Mouse (Mus musculus) neural tube, embryonic 15.5 days (tissue): Measurements from ENCODE around the gene Ubald2. TPM values are rescaled to one million over a fixed set of nuclear protein-coding genes. Genes with fewer than 3 reads are reported as not detected.

ENCODE experiments used
- ATAC-seq: fragments of 200-750 bp; cut with Nextera tagmentation; 2 replicates; pipeline ENCODE4 v1.8.0; 2017; ENCODE audit warnings: mild to moderate bottlenecking, moderate TSS enrichment, moderate library complexity; ENCODE audit not compliant: low FRiP score
- H3K27ac ChIP-seq: fragments of 300-500 bp; sonication (generic); replicated peaks from 2 replicates; pipeline ENCODE4 v1.5.1; 2015; ENCODE audit warnings: mild to moderate bottlenecking, inconsistent platforms
- H3K27me3 ChIP-seq: fragments of 300-500 bp; sonication (generic); replicated peaks from 2 replicates; pipeline ENCODE4 v1.6.1; 2015; ENCODE audit warnings: inconsistent platforms
- H3K36me3 ChIP-seq: fragments of 300-500 bp; sonication (generic); 2 replicates; pipeline ENCODE4 v1.6.1; 2015; ENCODE audit warnings: inconsistent platforms
- H3K4me1 ChIP-seq: fragments of 300-500 bp; sonication (generic); 2 replicates; pipeline ENCODE4 v1.6.1; 2015; ENCODE audit warnings: inconsistent platforms
- H3K4me2 ChIP-seq: fragments of 300-500 bp; sonication (generic); 2 replicates; pipeline ENCODE4 v1.6.1; 2015; ENCODE audit warnings: inconsistent platforms, mild to moderate bottlenecking, moderate library complexity
- H3K4me3 ChIP-seq: fragments of 300-500 bp; sonication (generic); replicated peaks from 2 replicates; pipeline ENCODE4 v1.5.1; 2015; ENCODE audit warnings: mild to moderate bottlenecking, inconsistent platforms
- H3K9ac ChIP-seq: fragments of 300-500 bp; sonication (generic); replicated peaks from 2 replicates; pipeline ENCODE4 v1.6.1; 2015; ENCODE audit warnings: mild to moderate bottlenecking, inconsistent platforms
- H3K9me3 ChIP-seq: fragments of 300-500 bp; sonication (generic); replicated peaks from 2 replicates; pipeline ENCODE4 v1.6.1; 2016; ENCODE audit warnings: inconsistent platforms
- WGBS: fragments of 180-500 bp; shearing (Covaris S2); methylation state at CpG from one replicate; pipeline ENCODE4 v1.1.7; 2015; ENCODE audit warnings: mixed read lengths; 5-methylcytosine and 5-hydroxymethylcytosine counted together
- polyA plus RNA-seq: library from polyadenylated mRNA; unstranded; fragments of >200 nt; fragmentation: Nextera tagmentation; extraction: Ambion mirVana; gene quantifications from 2 replicates; pipeline ENCODE4 v1.2.1, GENCODE M21; 2015

The Ubald2 gene
- polyA plus RNA-seq: 33.9 and 39.2 TPM in 2 replicates

- 0 out of 2 replicates have a peak, but pooled peaks cover 3% of the 10 kb centered on the region for H3K27me3 ChIP-seq
- H3K9me3 ChIP-seq: no peaks in the 10 kb centered on the region
- ATAC-seq: peak; percentile 98
- H3K9ac ChIP-seq: peak within 1 kb of the TSS; percentile 85
- WGBS: 2% methylated on average over 57 of the region's 66 CpGs
- peak within 1 kb of the TSS; percentile 92 for H3K27ac ChIP-seq
- H3K4me3 ChIP-seq: peak within 1 kb of the TSS; percentile 70
- H3K36me3 ChIP-seq: 0 out of 2 replicates have a peak, but pooled peaks cover 10% of the 10 kb centered on the region
- peaks cover 33% of the 10 kb centered on the region for H3K4me1 ChIP-seq
- peak within 1 kb of the TSS; percentile 79 for H3K4me2 ChIP-seq
Measured at GRCm38 (mm10) chr11:116433356-116434286, at the start of gene Ubald2. Gene Ubald2 (plus strand): TSS chr11:116434094.

- Histone ChIP-seq H3K4me2 (no peak overlapping the region), H3K9ac (no peak overlapping the region), H3K27me3 (no peaks in the 10 kb centered on the region), H3K27ac (no peak overlapping the region), H3K9me3 (no peaks in the 10 kb centered on the region), H3K4me1 (peaks cover 26% of the 10 kb centered on the region), H3K4me3 (no peak overlapping the region), H3K36me3 (peaks cover 15% of the 10 kb centered on the region)
- WGBS: 86% methylated on average over 11 of the region's 11 CpGs
- ATAC-seq: no peak
Measured at GRCm38 (mm10) chr11:116384171-116384570, 49.7 kb upstream of the Ubald2 start.

GRCm38 (mm10) chr11:116385999-116386398 lies 47.9 kb upstream of the Ubald2 start:
- Histone ChIP-seq H3K4me2 (no peak overlapping the region), H3K27ac (peak overlapping the region; percentile 25; the same call in 1 of the 2 replicates), H3K4me1 (peaks cover 26% of the 10 kb centered on the region), H3K36me3 (peaks cover 12% of the 10 kb centered on the region), H3K4me3 (no peak overlapping the region), H3K9me3 (no peaks in the 10 kb centered on the region), H3K27me3 (no peaks in the 10 kb centered on the region), H3K9ac (peak overlapping the region; percentile 10; the same call in 1 of the 2 replicates)
- 48% methylated on average over 5 of the region's 5 CpGs for WGBS
- no peak for ATAC-seq

DNA sequence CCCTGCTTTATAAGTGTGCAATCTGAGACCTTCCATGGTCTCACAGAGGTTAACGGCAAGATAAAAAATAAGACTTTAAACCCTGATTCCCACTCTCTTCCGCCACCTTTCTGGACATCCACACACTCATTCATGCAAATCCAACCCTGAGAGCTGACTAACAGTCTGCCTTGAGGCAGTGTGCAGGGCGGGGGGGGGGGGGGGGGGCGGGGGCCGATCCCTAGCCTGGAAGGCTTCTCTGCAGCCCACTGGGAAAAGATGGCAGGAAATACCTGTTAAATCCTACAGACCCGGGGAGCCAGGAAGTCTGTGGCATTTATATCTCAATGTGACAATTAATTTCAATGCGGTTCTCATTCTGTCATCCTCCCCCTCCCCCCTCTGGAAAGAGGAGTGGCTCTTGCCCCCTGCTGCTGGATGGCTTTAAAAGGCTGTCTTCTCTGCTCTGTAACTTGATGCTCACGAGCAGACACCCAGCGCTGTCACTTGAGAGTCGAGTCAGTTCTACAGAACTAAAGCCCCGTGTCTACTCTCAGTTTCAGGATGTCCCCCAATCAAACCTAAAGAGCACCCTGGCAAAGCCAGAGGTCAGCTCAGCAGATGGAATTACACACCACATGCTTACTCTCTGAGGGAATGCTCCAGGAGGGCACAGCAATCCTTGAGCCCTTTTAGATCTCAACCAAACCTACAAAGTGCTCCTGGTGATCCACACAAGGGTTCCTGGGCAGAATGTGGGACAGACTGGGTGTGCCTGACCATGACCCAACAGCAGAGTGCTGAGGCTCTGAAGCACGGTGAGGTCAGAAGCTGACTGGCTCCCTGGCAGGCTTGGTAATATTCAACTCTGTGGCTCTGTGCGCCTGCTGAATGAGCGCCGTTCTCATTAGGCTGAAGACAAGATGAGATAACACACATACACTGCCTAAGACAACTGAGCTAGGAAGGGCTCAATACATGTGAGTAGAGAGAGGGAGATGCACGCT lies 46.5 kb upstream of the Ubald2 start:
- H3K9ac ChIP-seq: no peak overlapping the region; the same call in 1 of the 2 replicates
- peaks cover 7% of the 10 kb centered on the region for H3K36me3 ChIP-seq
- WGBS: 20% methylated on average over 15 of the region's 16 CpGs
- peaks cover 26% of the 10 kb centered on the region for H3K4me1 ChIP-seq
- H3K4me2 ChIP-seq: peak overlapping the region; percentile 28
- ATAC-seq: no peak
- no peaks in the 10 kb centered on the region for H3K9me3 ChIP-seq
- no peaks in the 10 kb centered on the region for H3K27me3 ChIP-seq
- no peak overlapping the region for H3K4me3 ChIP-seq
- H3K27ac ChIP-seq: peak overlapping the region; percentile 48

GRCm38 (mm10) chr11:116388841-116389480 lies 44.9 kb upstream of the Ubald2 start:
- no peaks in the 10 kb centered on the region for H3K27me3 ChIP-seq
- H3K4me2 ChIP-seq: peak overlapping the region; percentile 39
- H3K4me3 ChIP-seq: no peak overlapping the region
- no peak overlapping the region for H3K9ac ChIP-seq
- peak overlapping the region; percentile 41; the same call in 1 of the 2 replicates for H3K27ac ChIP-seq
- no peaks in the 10 kb centered on the region for H3K9me3 ChIP-seq
- 70% methylated on average over 14 of the region's 14 CpGs for WGBS
- peaks cover 7% of the 10 kb centered on the region for H3K36me3 ChIP-seq
- peak; percentile 50; the same call in 1 of the 2 replicates for ATAC-seq
- peaks cover 26% of the 10 kb centered on the region for H3K4me1 ChIP-seq

DNA sequence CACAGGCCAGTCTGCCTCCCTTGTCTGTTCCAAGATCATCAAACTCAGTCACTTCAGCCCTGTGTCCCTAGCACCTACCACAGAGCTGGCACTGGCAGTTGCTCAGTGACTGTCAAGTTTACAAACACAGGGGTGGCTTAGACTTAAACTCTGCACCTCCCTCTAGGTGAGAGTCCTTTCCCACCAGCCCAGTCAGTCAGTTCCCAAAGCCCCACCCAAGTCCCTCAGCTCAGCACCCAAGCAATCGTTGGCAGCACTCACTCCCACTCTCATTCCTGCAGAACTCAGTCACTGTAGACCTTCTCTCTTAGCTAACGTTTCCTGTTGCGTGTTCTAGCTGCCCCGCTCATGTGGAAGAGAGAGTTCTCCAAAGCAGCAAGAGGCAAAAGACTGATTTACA lies 39.1 kb upstream of the Ubald2 start:
- no peak overlapping the region for H3K9ac ChIP-seq
- no peak overlapping the region for H3K4me3 ChIP-seq
- no peaks in the 10 kb centered on the region for H3K27me3 ChIP-seq
- H3K36me3 ChIP-seq: peaks cover 13% of the 10 kb centered on the region
- no peak overlapping the region for H3K27ac ChIP-seq
- ATAC-seq: no peak
- H3K9me3 ChIP-seq: no peaks in the 10 kb centered on the region
- 92% methylated on average over 4 of the region's 4 CpGs for WGBS
- peaks cover 4% of the 10 kb centered on the region; the same call in 1 of the 2 replicates for H3K4me1 ChIP-seq
- H3K4me2 ChIP-seq: no peak overlapping the region

GRCm38 (mm10) chr11:116396276-116396933 lies 37.5 kb upstream of the Ubald2 start:
- Histone ChIP-seq H3K4me3 (no peak overlapping the region), H3K27me3 (no peaks in the 10 kb centered on the region), H3K9ac (no peak overlapping the region), H3K4me2 (no peak overlapping the region), H3K36me3 (peaks cover 13% of the 10 kb centered on the region), H3K4me1 (peaks cover 10% of the 10 kb centered on the region; the same call in 1 of the 2 replicates), H3K27ac (no peak overlapping the region), H3K9me3 (no peaks in the 10 kb centered on the region)
- no peak for ATAC-seq
- 90% methylated on average over 11 of the region's 11 CpGs for WGBS

- no peak overlapping the region for H3K27ac ChIP-seq
- no peak for ATAC-seq
- WGBS: 91% methylated on average over 3 of the region's 3 CpGs
Measured at GRCm38 (mm10) chr11:116396934-116397330, 37.0 kb upstream of the Ubald2 start.

GRCm38 (mm10) chr11:116397517-116398347 lies 36.2 kb upstream of the Ubald2 start:
- Histone ChIP-seq H3K27ac (no peak overlapping the region), H3K9me3 (no peaks in the 10 kb centered on the region), H3K27me3 (no peaks in the 10 kb centered on the region), H3K4me3 (no peak overlapping the region), H3K4me2 (no peak overlapping the region), H3K4me1 (peaks cover 14% of the 10 kb centered on the region; the same call in 1 of the 2 replicates), H3K9ac (no peak overlapping the region), H3K36me3 (peaks cover 13% of the 10 kb centered on the region)
- no peak for ATAC-seq
- 78% methylated on average over 8 of the region's 8 CpGs for WGBS

More at GRCm38 (mm10) chr11:116396934-116397330, 37.0 kb upstream of the Ubald2 start:
- Histone ChIP-seq H3K36me3 (peaks cover 13% of the 10 kb centered on the region), H3K9ac (no peak overlapping the region), H3K27me3 (no peaks in the 10 kb centered on the region), H3K4me2 (no peak overlapping the region), H3K4me3 (no peak overlapping the region), H3K4me1 (peaks cover 14% of the 10 kb centered on the region; the same call in 1 of the 2 replicates), H3K9me3 (no peaks in the 10 kb centered on the region)

GRCm38 (mm10) chr11:116398348-116398677 lies 35.6 kb upstream of the Ubald2 start:
- H3K9me3 ChIP-seq: no peaks in the 10 kb centered on the region
- H3K27ac ChIP-seq: no peak overlapping the region
- no peak overlapping the region for H3K9ac ChIP-seq
- ATAC-seq: no peak
- H3K4me2 ChIP-seq: no peak overlapping the region
- H3K27me3 ChIP-seq: no peaks in the 10 kb centered on the region
- peaks cover 16% of the 10 kb centered on the region for H3K36me3 ChIP-seq
- WGBS: 69% methylated on average over 11 of the region's 11 CpGs
- H3K4me3 ChIP-seq: no peak overlapping the region
- H3K4me1 ChIP-seq: peaks cover 14% of the 10 kb centered on the region; the same call in 1 of the 2 replicates
